Mouse (Mus musculus): ENCODE results near the gene Smarca4.

The Smarca4 gene

DNA sequence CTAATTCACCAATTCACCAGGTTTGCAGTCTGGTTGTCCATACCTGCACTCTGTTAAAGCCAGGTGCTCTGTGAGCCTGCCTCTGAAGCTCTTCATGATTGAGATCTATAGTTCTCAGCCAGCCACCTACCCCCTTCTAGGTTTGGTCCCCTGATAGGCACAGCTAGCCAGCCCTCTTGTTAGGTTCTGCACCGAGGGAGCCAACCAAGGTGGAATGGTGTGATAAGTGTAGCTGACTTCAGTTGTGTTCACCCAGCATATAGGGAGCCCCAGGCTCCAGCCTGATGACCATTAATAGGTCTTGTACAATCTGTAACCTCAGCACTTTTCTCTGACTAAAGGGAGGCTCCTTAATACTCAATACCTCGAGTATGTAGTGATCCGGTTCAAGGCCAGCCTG, 15.8 kb upstream of the Smarca4 start:
- DNase-seq (ENCODE audit: low read depth in 2 of 2, low spot score in 2 of 2): no peak

DNA sequence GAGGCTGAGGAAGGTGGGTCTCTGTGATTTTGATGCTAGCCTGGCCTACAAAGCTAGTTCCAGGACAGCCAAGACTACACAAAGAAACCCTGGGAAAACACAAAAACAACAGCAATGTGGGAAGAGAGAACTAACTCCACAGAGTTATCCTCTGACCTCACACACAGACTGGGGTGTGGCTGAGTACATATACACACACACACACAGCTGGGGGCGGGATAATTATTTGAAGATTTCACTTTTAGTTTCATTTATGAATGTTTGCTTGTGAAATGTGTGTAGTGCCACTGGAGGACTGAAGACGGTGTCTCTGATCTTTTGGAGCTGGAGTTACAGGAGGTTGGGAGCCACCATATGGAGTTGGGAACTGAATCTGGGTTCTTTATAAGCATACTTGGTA, 14.9 kb upstream of the Smarca4 start:
- no peak for DNase-seq (ENCODE audit: low read depth in 2 of 2, low spot score in 2 of 2)

DNA sequence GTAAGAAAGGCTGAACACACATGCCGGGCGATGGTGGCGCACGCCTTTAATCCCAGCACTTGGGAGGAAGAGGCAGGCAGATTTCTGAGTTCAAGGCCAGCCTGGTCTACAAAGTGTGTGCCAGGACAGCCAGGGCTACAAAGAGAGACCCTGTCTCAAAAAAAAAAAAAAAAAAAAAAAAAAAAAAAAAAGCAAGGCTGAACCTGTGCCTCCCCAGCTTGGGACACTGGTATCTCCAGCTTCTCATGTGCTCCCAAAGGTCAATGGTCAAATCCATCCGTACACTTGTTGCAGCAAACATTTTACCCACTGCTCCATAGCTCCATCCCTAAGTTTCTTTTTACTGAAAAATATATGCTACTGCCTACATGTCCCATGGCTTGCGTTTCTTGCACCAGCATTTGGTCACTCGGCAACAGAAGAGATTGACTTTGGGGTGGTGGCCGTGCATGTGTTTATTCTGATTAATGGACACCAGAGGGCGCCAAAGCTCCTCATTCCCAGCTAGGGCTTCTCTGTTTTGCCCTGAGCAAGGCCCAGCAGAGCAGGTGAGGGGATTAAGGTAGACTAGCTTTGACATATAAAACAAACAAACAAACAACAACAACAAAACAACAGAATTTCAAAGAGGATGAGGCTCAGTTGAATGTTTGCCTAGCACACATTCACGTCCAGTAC, 14.1 kb upstream of the Smarca4 start:
- peak; percentile 61 to 72 for DNase-seq (ENCODE audit: low read depth in 2 of 2, low spot score in 2 of 2)

DNA sequence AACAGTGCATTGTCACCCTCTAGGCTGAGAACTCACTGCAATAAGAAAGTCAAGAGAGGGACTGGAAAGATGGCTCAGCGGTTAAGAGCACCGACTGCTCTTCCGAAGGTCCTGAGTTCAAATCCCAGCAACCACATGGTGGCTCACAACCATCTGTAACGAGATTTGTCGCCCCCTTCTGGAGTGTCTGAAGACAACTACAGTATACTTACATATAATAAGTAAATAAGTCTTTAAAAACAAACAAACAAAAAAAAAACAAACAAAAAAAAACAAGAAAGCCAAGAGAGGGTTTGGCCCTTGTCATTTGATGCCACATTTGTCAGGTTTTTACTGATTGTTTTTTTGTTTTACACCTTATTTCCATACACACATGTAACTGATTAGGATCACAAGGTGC, 11.8 kb upstream of the Smarca4 start:
- DNase-seq (ENCODE audit: low read depth in 2 of 2, low spot score in 2 of 2): no peak

DNA sequence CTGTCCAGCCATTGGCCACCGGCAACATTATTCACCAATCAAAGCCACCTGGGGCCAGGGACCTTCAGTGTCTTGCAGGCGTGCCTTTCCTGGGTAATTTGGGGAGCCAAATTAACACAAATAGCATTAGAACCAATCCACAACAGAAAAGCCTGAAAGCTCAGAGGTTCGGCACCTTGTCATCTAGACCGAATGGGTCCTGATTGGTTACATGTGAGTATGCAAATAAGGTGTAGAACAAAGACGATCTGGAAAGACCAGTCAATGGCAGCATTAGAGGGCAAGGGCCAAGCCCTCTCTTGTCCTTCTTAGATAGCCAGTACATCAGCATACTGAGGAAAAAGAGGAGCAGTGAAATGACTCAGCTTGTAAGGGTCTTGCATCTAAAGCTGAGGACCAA, 10.1 kb upstream of the Smarca4 start:
- DNase-seq (ENCODE audit: low read depth in 2 of 2, low spot score in 2 of 2): no peak

DNA sequence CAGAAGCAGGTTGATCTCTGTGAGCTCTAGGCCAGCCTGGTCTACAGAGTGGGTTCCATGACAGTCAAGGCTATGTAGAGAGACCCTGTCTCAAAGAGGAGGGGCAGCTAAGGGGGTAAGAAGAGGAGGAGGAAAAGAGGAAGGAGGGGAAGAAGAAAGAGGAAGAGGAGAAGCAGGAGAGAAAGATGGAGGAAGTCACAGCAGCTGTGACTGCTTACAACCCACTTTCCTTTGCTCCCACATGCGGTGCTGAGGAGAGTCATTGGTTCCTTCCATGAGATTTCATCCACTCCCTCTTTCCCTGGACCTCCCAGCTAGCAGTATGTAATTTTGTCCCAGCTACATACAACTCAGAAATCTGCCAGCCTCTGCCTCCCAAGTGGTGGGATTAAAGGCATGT, 9.3 kb upstream of the Smarca4 start:
- DNase-seq (ENCODE audit: low read depth in 2 of 2, low spot score in 2 of 2): no peak

DNA sequence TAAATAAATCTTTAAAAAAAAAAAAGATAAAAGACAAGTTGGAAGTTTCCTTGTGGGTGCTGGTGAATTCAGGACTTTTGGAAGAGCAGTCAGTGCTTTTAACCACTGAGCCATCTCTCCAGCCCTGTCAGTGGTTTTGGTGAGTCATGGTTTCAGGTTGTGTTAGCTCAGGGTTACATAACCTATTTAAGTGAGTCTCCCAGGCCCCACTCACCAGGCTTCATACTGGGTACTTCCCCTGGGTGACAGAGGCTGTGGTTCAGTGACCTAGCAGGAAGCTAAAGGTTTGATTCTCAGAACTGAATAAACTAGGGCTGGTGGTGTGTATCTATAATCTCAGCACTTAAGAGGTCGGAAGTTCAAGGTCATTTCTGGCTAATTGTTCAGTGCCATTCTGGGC, 6.1 kb upstream of the Smarca4 start:
- DNase-seq (ENCODE audit: low read depth in 2 of 2, low spot score in 2 of 2): peak; percentile 64 to 72

DNA sequence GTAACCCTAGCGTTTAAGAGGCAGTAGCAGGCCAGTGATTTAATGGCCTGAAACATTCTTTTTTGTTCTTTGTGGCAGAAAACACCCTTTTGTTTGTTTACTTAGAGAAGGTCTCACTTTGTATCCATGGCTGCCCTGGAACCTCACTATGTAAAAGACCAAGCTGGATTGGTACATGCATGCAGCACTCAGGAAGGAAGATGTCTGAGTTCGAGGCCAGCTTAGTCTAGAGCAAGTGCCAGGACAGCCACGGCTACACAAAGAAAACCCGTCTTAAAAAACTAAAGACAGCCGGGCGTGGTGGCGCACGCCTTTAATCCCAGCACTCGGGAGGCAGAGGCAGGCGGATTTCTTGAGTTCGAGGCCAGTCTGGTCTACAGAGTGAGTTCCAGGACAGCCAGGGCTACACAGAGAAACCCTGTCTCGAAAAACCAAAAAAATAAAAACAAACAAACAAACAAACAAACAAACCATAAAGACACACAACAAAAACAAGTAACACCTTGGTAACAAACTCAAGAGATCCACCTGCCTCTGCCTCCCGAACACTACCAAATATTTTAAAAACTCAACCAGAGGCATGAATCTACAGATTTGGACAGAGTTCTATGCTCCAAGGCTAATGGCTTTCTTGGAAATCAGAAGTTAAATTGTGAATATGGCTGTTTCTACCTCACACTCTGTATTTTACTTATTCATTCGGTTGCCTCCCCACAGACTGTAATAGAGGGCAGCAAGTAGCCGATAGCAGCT, 929 bp upstream of the Smarca4 start:
- DNase-seq (ENCODE audit: low read depth in 2 of 2, low spot score in 2 of 2): no peak

DNA sequence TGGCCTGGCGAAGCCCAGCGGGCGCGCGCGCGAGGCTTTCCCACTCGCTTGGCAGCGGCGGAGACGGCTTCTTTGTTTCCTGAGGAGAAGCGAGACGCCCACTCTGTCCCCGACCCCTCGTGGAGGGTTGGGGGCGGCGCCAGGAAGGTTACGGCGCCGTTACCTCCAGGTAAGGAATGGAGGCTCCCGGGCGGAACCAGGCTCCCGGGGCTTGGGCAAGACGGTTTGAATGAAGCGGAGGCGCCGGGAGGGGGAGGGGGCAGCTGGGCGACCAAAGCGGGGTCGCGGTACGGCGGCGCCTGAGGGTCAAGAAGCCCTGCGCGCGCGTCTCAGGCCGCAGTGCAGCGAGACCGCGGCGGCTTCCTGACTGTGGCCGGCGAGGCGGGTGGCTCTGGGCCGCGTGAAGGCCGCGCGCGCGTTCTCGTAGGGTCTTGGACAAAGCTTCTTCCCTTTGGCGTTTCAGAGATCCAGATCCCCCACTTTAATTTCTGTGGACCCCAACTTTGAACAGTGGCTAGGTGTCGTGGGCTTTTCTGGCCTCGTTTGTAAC, 338 bp downstream of the Smarca4 start:
- DNase-seq (ENCODE audit: low read depth in 2 of 2, low spot score in 2 of 2): no peak

DNA sequence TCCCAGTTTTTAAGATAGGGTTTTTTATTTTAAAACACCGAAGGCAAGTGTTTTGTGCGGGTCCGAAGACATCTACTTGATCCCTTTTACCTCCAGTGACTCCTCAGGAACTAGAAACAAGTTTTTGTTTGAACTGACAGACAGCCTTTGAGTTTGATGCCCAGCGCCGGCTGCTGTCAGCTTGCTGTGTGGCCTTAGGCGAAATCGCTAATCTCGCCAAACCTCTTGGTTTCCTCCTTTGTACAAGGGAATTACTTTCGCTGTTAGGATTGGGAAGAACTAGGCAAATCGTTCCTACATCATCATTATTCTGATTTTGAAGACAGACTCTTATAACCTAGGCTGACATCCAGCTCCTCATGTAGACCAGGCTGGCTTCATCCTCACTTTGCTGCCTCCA, 1.1 kb downstream of the Smarca4 start:
- DNase-seq (ENCODE audit: low read depth in 2 of 2, low spot score in 2 of 2): no peak

DNA sequence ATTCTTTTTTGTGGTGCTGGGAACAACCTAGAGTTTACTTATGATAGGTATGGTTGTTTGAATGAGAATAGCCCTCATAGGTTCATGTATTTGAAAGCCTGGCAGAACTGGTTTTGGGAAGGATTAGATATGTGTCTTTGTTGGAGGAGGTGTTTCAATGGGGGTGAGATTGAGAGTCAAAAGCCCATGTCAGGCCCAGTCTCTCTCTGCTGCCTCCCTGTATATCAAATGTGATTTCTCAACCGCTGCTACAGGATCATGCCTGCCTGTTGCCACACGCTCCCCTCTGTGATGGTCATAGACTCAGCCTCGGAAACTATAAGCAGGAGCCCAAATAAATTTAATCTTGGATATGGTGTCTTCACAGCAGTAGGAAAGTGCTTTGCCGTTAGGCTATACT, 4.3 kb downstream of the Smarca4 start:
- no peak for DNase-seq (ENCODE audit: low read depth in 2 of 2, low spot score in 2 of 2)

DNA sequence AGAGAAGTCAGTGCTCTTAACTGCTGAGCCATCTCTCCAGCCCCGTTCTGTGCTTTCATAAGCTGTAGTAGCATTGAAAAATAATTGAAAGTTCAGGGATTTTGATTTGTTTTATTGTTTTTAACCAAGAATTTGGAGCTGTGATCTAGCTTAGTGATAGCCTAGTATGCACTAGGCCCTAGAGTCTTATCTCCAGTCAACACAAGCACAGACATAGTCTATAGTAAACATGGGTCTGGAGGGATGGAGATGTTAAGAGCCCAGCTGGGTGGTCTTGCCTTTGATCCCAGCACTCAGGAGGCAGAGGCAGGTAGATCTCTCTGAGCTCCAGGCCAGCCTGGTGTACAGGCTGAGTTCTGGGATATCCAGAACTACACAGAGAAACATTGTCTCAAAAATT, 6.7 kb downstream of the Smarca4 start:
- no peak for DNase-seq (ENCODE audit: low read depth in 2 of 2, low spot score in 2 of 2)

DNA sequence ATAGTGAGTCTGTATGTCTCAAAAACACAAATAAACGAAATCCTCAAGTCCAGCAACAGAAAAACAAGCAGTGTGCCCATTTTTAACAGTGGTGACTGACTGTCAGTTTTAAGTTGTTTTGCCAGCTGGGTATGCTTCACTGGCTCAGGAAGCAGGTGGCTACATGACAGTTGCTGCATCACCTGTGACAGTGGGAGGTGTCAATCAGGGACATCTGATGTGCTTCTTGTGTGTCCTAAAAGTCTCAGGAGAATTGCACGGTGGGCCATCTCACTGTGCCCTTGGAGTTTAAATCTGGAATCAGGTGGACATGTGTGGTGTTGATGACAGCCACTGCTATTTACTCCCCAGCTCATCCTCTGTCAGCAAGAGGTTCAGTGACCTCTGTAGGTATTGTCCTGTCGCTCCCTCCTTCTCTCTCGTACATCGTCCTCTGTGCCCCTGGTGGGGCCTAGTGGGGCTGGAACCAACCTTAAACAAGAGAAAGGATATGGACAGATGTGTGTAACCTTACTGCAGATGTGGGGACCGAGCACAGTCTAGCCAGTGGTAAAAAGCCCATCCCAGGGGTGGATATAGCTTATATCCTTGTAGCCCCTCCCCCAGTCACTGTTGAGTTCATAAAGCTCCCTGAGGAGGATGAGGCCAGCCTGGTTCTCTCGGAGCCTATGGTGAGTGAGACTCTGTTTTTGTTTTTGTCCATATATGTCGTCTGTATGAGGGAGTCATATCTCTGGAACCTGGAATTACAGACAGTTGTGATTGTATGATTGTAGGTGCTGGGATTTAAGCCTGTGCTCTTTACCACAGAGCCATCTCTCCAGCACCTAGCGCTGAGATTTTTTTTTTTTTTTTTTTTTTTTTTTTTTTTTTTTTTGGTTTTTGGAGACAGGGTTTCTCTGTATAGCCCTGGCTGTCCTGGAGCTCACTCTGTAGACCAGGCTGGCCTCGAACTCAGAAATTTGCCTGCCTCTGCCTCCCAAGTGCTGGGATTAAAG, 9.7 kb downstream of the Smarca4 start:
- DNase-seq (ENCODE audit: low read depth in 2 of 2, low spot score in 2 of 2): no peak

DNA sequence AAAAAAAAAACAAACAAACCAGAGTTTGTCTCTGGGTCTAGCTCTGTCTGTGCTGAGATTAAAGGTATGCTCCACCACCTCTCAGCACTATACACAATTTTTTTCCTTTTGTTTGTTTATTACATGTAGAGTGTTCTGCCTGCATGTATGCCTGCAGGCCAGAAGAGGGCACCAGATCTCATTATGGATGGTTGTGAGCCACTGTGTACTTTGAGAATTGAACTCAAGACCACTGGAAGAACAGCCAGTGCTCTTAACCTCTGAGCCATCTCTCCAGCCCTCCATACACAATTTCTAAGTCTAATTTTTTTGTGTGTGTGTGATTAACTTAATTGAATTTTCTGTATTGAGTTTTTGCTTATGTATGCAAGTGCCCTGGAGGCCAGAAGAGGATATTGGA, 10.6 kb downstream of the Smarca4 start:
- peak in 1 of 2 experiments; percentile 9 for DNase-seq (ENCODE audit: low read depth in 2 of 2, low spot score in 2 of 2)

DNA sequence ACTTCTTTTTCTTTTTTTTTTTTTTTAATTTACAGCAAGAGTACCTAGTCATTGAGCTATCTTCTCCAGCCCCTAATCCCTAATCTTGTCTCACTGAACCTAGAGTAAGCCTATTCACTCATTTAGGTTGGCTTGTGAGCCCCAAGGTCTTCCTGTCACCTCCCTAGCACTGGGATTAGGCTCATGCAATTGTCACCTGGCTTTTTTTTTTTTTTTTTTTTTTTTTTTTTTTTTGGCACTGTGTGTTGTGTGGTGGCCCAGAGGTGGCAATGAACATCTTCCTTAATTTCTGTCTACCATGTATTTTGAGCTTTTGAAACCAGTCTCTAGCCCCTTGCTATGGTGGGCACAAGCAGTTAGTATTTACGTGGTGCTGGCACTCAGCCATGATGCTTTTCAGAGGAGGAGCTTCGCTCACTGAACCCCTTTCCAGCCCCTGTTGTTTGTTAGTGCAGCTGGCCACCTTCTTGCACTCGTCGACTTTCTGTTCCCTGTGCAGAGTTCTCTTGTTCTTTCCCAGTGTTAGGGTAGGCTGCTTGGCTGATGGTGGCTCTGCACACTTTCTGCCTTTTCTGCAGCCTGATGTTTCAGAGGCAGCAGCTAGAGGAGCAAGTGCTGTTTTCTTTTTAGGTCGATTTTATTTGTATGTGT, 11.3 kb downstream of the Smarca4 start:
- DNase-seq (ENCODE audit: low read depth in 2 of 2, low spot score in 2 of 2): no peak

DNA sequence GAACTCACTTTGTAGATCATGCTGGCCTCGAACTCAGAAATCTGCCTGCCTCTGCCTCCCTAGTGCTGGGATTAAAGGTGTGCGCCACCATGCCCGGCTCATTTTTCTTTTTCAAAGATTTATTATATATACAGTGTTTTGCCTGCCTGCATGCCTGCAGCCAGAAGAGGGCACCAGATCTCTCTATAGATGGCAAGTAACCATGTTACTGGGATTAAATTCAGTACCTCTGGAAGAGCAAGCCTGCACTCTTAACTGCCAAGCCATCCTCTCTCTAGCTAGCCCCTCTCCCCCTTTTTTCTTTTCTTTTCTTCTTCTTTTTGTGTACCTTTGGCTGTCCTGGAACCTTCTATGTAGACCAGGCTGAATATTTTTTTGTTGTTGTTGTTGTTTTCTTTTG, 14.7 kb downstream of the Smarca4 start:
- DNase-seq (ENCODE audit: low read depth in 2 of 2, low spot score in 2 of 2): peak; percentile 15 to 48

DNA sequence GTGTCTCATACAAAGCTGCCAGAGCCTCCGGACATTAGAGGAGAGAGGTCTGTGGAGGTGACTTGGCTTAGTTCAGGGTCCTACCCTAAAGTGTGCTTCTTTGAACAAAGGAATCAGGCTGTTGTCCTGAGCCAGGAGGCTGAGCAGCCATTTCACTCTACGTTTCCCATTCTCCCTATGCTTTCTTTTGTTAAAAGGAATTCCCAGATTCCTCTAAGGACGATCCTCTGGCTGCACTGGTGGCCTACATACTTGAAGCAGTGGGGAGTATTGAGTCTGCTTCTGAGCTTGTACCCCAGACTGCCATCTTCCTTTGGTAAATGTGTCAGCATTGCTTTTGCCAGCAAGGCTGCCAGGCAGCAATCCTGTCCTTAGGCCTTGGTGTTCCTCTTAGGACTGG, 17.1 kb downstream of the Smarca4 start:
- DNase-seq (ENCODE audit: low read depth in 2 of 2, low spot score in 2 of 2): no peak

DNA sequence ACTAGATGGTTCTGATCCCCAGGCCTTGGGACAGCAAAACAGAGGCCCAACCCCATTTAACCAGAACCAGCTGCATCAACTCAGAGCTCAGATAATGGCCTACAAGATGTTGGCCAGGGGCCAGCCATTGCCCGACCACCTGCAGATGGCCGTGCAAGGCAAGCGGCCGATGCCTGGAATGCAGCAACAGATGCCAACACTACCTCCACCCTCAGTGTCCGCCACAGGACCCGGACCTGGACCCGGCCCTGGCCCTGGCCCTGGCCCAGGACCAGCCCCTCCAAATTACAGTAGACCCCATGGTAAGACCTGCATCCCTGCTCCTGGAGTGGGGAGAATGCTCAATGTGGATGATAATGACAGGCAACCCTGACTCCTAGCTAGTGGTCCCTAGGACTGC, 19.7 kb downstream of the Smarca4 start:
- no peak for DNase-seq (ENCODE audit: low read depth in 2 of 2, low spot score in 2 of 2)

DNA sequence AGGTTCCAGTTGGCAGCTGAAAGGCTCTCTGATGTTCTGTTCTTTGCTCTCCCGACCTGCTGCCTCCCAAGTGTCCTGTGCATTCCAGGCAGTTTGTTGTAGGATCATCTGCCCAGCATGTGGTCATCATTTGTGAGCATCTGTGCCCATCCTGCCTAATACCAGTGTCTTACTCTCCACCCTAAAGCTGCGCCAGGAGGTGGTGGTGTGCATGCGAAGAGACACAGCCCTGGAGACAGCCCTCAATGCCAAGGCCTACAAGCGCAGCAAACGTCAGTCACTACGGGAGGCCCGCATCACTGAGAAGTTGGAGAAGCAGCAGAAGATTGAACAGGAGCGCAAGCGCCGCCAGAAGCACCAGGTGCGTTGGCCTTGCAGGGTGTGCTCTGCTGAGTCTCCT, 23.1 kb downstream of the Smarca4 start:
- DNase-seq (ENCODE audit: low read depth in 2 of 2, low spot score in 2 of 2): no peak

DNA sequence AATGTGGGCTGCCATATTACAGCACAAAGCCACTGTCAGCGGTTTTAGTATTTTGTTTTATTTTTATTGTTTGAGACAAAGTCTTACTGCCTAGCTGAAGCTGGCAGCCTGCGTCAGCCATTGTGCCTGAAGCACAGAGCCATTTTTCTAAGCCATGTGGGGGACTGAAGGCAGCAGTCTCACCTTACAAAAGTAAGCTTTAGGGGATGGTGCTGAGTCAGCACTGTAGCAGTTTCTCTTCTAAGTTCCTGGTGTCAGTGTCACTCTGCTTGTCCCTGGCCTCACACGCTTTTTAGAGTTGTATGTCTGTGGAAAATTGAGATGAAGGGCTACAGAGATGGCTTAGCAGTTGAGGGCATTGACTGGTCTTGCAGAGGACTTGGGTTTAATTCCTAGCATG, 30.4 kb downstream of the Smarca4 start:
- no peak for DNase-seq (ENCODE audit: low read depth in 2 of 2, low spot score in 2 of 2)

DNA sequence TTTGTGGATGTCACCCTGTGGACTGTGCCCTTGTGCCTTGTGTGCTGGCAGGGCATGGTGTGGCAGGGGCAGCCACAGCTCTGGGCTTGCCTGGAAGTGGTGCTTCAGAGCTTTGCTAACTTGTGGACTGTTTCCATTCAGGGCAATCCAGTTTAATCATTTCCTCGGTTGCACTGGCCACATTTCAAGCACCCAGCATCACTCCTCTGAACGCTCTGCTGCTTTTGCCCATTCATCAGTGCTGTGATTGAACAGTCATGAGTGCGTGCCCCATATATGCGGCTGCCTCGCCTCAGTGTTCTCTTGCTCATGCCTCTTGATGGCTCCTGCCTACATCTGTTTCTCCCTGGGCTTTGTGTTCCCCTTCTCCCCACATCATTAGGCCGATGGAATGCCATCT, 31.8 kb downstream of the Smarca4 start:
- no peak for DNase-seq (ENCODE audit: low read depth in 2 of 2, low spot score in 2 of 2)

Data from CD8-positive naive resting alpha-beta T cell, adult 2 months (primary cell).